Comparison of ENCODE assay signal across 17 mouse cellular contexts in the genomic region with DNA sequence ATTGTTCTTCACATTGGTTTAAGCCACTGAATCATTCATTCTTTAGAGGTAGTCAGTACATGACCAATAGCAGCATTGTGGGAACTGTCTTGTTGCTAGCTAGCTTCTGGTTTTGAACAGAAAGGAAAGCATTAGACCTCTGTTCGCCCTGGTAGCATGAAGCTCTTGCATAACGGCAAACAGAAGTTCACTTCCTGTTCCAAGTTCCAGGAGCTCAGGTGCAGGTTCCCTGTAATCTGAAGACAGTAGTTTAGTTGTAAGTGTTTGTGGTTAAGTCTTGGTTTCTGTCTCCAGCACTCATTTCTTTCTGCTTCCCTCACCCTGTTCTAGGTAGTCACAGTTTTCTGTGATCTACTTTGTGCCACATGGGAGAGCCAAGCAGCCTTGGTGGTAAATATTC.
"Had no signal": no experiment of that assay in that cellular context is flagged by ENCODE, and none has a peak within 500 bp of the region (broad histone marks: within the 10 kb centered on the region; RNA-seq: fewer than 3 reads in every experiment).

No protein-coding gene starts in this region.

- H3K27me3 ChIP-seq: kidney, embryonic 15.5 days; limb, embryonic 13.5 days; neural tube, embryonic 12.5 days; stomach, embryonic 15.5 days had no signal

- H3K9me3 ChIP-seq: kidney, embryonic 15.5 days; limb, embryonic 13.5 days; midbrain, embryonic 10.5 days; neural tube, embryonic 12.5 days; stomach, embryonic 15.5 days had no signal

- H3K4me1 ChIP-seq: kidney, embryonic 15.5 days; limb, embryonic 13.5 days; midbrain, embryonic 10.5 days; neural tube, embryonic 12.5 days; stomach, embryonic 15.5 days had no signal

- DNase-seq: kidney, adult 2 months; kidney, postnatal 14 days; left cerebral cortex, postnatal 4 days; lung, embryonic 14.5 days; lung, postnatal 14 days; midbrain, embryonic 14.5 days; retina, postnatal 1 day; right cerebral cortex, postnatal 4 days; spleen, adult 18-20 months; thymus, postnatal 4 days had no signal

- H3K9ac ChIP-seq: kidney, embryonic 15.5 days; limb, embryonic 13.5 days; lung, embryonic 14.5 days; neural tube, embryonic 12.5 days; stomach, embryonic 15.5 days had no signal

- H3K4me2 ChIP-seq: kidney, embryonic 15.5 days; limb, embryonic 13.5 days; liver, embryonic 11.5 days; lung, embryonic 14.5 days; neural tube, embryonic 12.5 days; stomach, embryonic 15.5 days had no signal

- H3K36me3 ChIP-seq: kidney, embryonic 15.5 days; limb, embryonic 13.5 days; midbrain, embryonic 10.5 days; neural tube, embryonic 12.5 days; stomach, embryonic 15.5 days had no signal

- H3K27ac ChIP-seq: kidney, embryonic 15.5 days; limb, embryonic 13.5 days; macrophage; midbrain, embryonic 10.5 days; neural tube, embryonic 12.5 days; stomach, embryonic 15.5 days had no signal

- H3K4me3 ChIP-seq: kidney, embryonic 15.5 days; limb, embryonic 13.5 days; midbrain, embryonic 10.5 days; neural tube, embryonic 12.5 days; stomach, embryonic 15.5 days had no signal
